Mouse (Mus musculus) CH12.LX (cell line): Measurements from ENCODE around the gene 1700017B05Rik. TPM values are rescaled to one million over a fixed set of nuclear protein-coding genes. Genes with fewer than 3 reads are reported as not detected.
A peak's percentile ranks its signal among the peaks of the same experiment; 100 is the strongest.

Experiments
- DNase-seq: peaks from one replicate; pipeline ENCODE4 v3.0.0-alpha.2; 2013; ENCODE audit errors: extremely low read depth
- H3K27ac ChIP-seq: 2 replicates; pipeline ENCODE4 v1.5.1; 2012; ENCODE audit warnings: low read depth, mild to moderate bottlenecking, control low read depth, moderate library complexity; ENCODE audit not compliant: insufficient read depth
- H3K27me3 ChIP-seq: replicated peaks from 2 replicates; pipeline ENCODE3; 2012; ENCODE audit warnings: inconsistent platforms
- H3K36me3 ChIP-seq, 2 experiments: replicated peaks in 1 of 2; 2 replicates each; pipeline versions ENCODE3 to v1.6.1; 2012; ENCODE audit warnings: inconsistent platforms in 1 of 2, low read length in 1 of 2, mild to moderate bottlenecking in 1 of 2, mixed read lengths in 1 of 2, moderate library complexity in 1 of 2; ENCODE audit not compliant: control insufficient read depth in 1 of 2, insufficient read depth in 1 of 2
- H3K4me1 ChIP-seq, 2 experiments: 2 replicates each; pipeline ENCODE4 v1.6.1; 2012; ENCODE audit warnings: inconsistent platforms in 1 of 2, moderate library complexity in 1 of 2; ENCODE audit not compliant: insufficient read depth in 2 of 2, control insufficient read depth in 1 of 2
- H3K4me2 ChIP-seq: 2 replicates; pipeline ENCODE4 v1.6.1; 2012; ENCODE audit warnings: low read depth, mild to moderate bottlenecking, control low read depth; ENCODE audit not compliant: poor library complexity, insufficient read depth, severe bottlenecking
- H3K4me3 ChIP-seq, 3 experiments: fragments of 150-350 bp in 1 of 3; sonication (generic) in 1 of 3; replicated peaks in 1 of 3; 2 replicates each; pipeline versions ENCODE3 to v1.5.1; 2011 to 2012; ENCODE audit warnings: low read depth in 2 of 3, low read length in 2 of 3, mild to moderate bottlenecking in 2 of 3, moderate library complexity in 2 of 3, control low read depth in 1 of 3, improper control_type of control experiment in 1 of 3, inconsistent platforms in 1 of 3, mixed read lengths in 1 of 3; ENCODE audit not compliant: poor library complexity in 1 of 3
- H3K79me2 ChIP-seq: replicated peaks from 2 replicates; pipeline ENCODE4 v1.6.1; 2012; ENCODE audit warnings: mild to moderate bottlenecking, moderate library complexity; ENCODE audit not compliant: control insufficient read depth, poor library complexity, insufficient read depth, severe bottlenecking; ENCODE audit errors: extremely low read depth
- H3K9ac ChIP-seq: 2 replicates; pipeline ENCODE4 v1.6.1; 2012; ENCODE audit warnings: low read depth, mild to moderate bottlenecking, control low read depth, moderate library complexity; ENCODE audit not compliant: insufficient read depth
- H3K9me3 ChIP-seq: replicated peaks from 2 replicates; pipeline ENCODE3; 2012; ENCODE audit warnings: low read length, inconsistent platforms, mixed read lengths
- BHLHE40 ChIP-seq: IDR thresholded peaks from 2 replicates; pipeline ENCODE4 v1.6.1; 2011; ENCODE audit warnings: mild to moderate bottlenecking, low read depth, low read length, improper control_type of control experiment
- CHD1 ChIP-seq: IDR thresholded peaks from 2 replicates; pipeline ENCODE4 v1.6.1; 2012; ENCODE audit warnings: low read depth, low read length, improper control_type of control experiment, inconsistent platforms
- CHD2 ChIP-seq: IDR thresholded peaks from 2 replicates; pipeline ENCODE4 v1.6.1; 2011; ENCODE audit warnings: low read length, improper control_type of control experiment
- E2F4 ChIP-seq: IDR thresholded peaks from 2 replicates; pipeline ENCODE4 v1.6.1; 2011; ENCODE audit warnings: low read depth, low read length, improper control_type of control experiment; ENCODE audit not compliant: insufficient replicate concordance
- EP300 ChIP-seq: IDR thresholded peaks from 2 replicates; pipeline ENCODE4 v1.6.1; 2011; ENCODE audit warnings: low read length, improper control_type of control experiment
- ETS1 ChIP-seq: conservative IDR thresholded peaks from 2 replicates; pipeline ENCODE4 v1.6.1; 2012; ENCODE audit warnings: low read depth, mild to moderate bottlenecking, inconsistent platforms, low read length, improper control_type of control experiment, moderate library complexity
- GABPA ChIP-seq: IDR thresholded peaks from 2 replicates; pipeline ENCODE4 v1.6.1; 2012; ENCODE audit warnings: low read depth, low read length, improper control_type of control experiment, inconsistent platforms; ENCODE audit not compliant: insufficient replicate concordance
- IRF4 ChIP-seq: IDR thresholded peaks from 2 replicates; pipeline ENCODE4 v1.6.1; 2014; ENCODE audit warnings: low read depth, mild to moderate bottlenecking, inconsistent platforms, low read length, improper control_type of control experiment
- JUN ChIP-seq: IDR thresholded peaks from 2 replicates; pipeline ENCODE4 v1.6.1; 2011; ENCODE audit warnings: low read depth, mild to moderate bottlenecking, low read length, improper control_type of control experiment, moderate library complexity; ENCODE audit not compliant: insufficient read depth
- JUND ChIP-seq: conservative IDR thresholded peaks from 2 replicates; pipeline ENCODE4 v1.6.1; 2011; ENCODE audit warnings: low read depth, low read length, improper control_type of control experiment
- KAT2A ChIP-seq: IDR thresholded peaks from 2 replicates; pipeline ENCODE4 v1.6.1; 2012; ENCODE audit warnings: low read length, improper control_type of control experiment, inconsistent platforms; ENCODE audit not compliant: insufficient replicate concordance
- MAFK ChIP-seq: IDR thresholded peaks from 2 replicates; pipeline ENCODE4 v1.6.1; 2011; ENCODE audit warnings: low read length, improper control_type of control experiment; ENCODE audit not compliant: insufficient replicate concordance
- MAX ChIP-seq: IDR thresholded peaks from 2 replicates; pipeline ENCODE4 v1.6.1; 2011; ENCODE audit warnings: low read length, improper control_type of control experiment
- MAZ ChIP-seq: IDR thresholded peaks from 2 replicates; pipeline ENCODE4 v1.6.1; 2012; ENCODE audit warnings: low read depth, mild to moderate bottlenecking, inconsistent platforms, low read length, improper control_type of control experiment, moderate library complexity
- MEF2A ChIP-seq: IDR thresholded peaks from 2 replicates; pipeline ENCODE4 v1.6.1; 2014; ENCODE audit warnings: low read depth, mild to moderate bottlenecking, inconsistent platforms, low read length, improper control_type of control experiment, borderline replicate concordance
- MYC ChIP-seq: IDR thresholded peaks from 2 replicates; pipeline ENCODE4 v1.6.1; 2011; ENCODE audit warnings: low read depth, mild to moderate bottlenecking, improper control_type of control experiment, low read length
- NELFE ChIP-seq: IDR thresholded peaks from 2 replicates; pipeline ENCODE4 v1.6.1; 2011; ENCODE audit warnings: low read depth, low read length, improper control_type of control experiment
- NRF1 ChIP-seq: IDR thresholded peaks from 2 replicates; pipeline ENCODE4 v1.6.1; 2014; ENCODE audit warnings: low read depth, mild to moderate bottlenecking, inconsistent platforms, low read length, improper control_type of control experiment, moderate library complexity
- PAX5 ChIP-seq: IDR thresholded peaks from 2 replicates; pipeline ENCODE4 v1.6.1; 2012; ENCODE audit warnings: low read length, inconsistent platforms, mixed read lengths
- POLR2A ChIP-seq: IDR thresholded peaks from 2 replicates; pipeline ENCODE4 v1.6.1; 2011; ENCODE audit warnings: low read depth, mild to moderate bottlenecking, improper control_type of control experiment, low read length
- POLR2AphosphoS2 ChIP-seq: IDR thresholded peaks from 2 replicates; pipeline ENCODE4 v1.6.1; 2011; ENCODE audit warnings: low read depth, low read length, improper control_type of control experiment
- RAD21 ChIP-seq: IDR thresholded peaks from 2 replicates; pipeline ENCODE4 v1.6.1; 2011; ENCODE audit warnings: low read depth, mild to moderate bottlenecking, low read length, improper control_type of control experiment, moderate library complexity
- RCOR1 ChIP-seq: conservative IDR thresholded peaks from 2 replicates; pipeline ENCODE4 v1.6.1; 2012; ENCODE audit warnings: low read depth, mild to moderate bottlenecking, inconsistent platforms, low read length, improper control_type of control experiment
- SIN3A ChIP-seq: IDR thresholded peaks from 2 replicates; pipeline ENCODE4 v1.6.1; 2012; ENCODE audit warnings: low read length, improper control_type of control experiment, inconsistent platforms
- SMC3 ChIP-seq: IDR thresholded peaks from 2 replicates; pipeline ENCODE4 v1.6.1; 2011; ENCODE audit warnings: low read depth, low read length, improper control_type of control experiment
- TCF12 ChIP-seq: IDR thresholded peaks from 2 replicates; pipeline ENCODE4 v1.6.1; 2014; ENCODE audit warnings: low read depth, mild to moderate bottlenecking, inconsistent platforms, low read length, improper control_type of control experiment
- UBTF ChIP-seq: IDR thresholded peaks from 2 replicates; pipeline ENCODE4 v1.6.1; 2012; ENCODE audit warnings: low read depth, mild to moderate bottlenecking, inconsistent platforms, low read length, improper control_type of control experiment, moderate library complexity
- USF1 ChIP-seq: IDR thresholded peaks from 2 replicates; pipeline ENCODE4 v1.6.1; 2014; ENCODE audit warnings: low read depth, mild to moderate bottlenecking, inconsistent platforms, low read length, improper control_type of control experiment
- ZC3H11A ChIP-seq: IDR thresholded peaks from 2 replicates; pipeline ENCODE4 v1.6.1; 2012; ENCODE audit warnings: low read depth, mild to moderate bottlenecking, inconsistent platforms, low read length, improper control_type of control experiment
- ZNF384 ChIP-seq: IDR thresholded peaks from 2 replicates; pipeline ENCODE4 v1.6.1; 2012; ENCODE audit warnings: low read depth, low read length, improper control_type of control experiment, inconsistent platforms
- dilution Hi-C: fragments of 300-500 bp; cut with MboI; formaldehyde crosslinking; loops from 2 replicates; pipeline ENCODE4 v1.14.3; 2020; ENCODE audit warnings: low sequenced_read_pairs; ENCODE audit not compliant: extremely low pct_unique_long_range_greater_than_20kb, extremely low pct_ligation_motif_present
- in situ Hi-C: fragments of 300-500 bp; cut with MboI; formaldehyde crosslinking; loops from 3 replicates; pipeline ENCODE4 v1.14.3; 2019; ENCODE audit warnings: low sequenced_read_pairs, low pct_ligation_motif_present, low pct_unique_long_range_greater_than_20kb, mixed read lengths
- polyA plus RNA-seq: library from polyadenylated mRNA; unstranded; fragments of >175 nt; gene quantifications from 2 replicates; pipeline ENCODE4 v1.2.1, GENCODE M21; 2012; ENCODE audit warnings: low read depth; ENCODE audit not compliant: insufficient read length
- total RNA-seq, 2 experiments: library from RNA; depleted of rRNA; stranded (reverse); fragments of 300-350 nt in 1 of 2; fragments of >200 nt in 1 of 2; gene quantifications; 2 replicates each; pipeline ENCODE4 v1.2.3; 2012 to 2014

Gene 1700017B05Rik
- total and polyA plus RNA-seq, 3 experiments, result 26.4 to 56.0 (median 38.6) TPM

DNA sequence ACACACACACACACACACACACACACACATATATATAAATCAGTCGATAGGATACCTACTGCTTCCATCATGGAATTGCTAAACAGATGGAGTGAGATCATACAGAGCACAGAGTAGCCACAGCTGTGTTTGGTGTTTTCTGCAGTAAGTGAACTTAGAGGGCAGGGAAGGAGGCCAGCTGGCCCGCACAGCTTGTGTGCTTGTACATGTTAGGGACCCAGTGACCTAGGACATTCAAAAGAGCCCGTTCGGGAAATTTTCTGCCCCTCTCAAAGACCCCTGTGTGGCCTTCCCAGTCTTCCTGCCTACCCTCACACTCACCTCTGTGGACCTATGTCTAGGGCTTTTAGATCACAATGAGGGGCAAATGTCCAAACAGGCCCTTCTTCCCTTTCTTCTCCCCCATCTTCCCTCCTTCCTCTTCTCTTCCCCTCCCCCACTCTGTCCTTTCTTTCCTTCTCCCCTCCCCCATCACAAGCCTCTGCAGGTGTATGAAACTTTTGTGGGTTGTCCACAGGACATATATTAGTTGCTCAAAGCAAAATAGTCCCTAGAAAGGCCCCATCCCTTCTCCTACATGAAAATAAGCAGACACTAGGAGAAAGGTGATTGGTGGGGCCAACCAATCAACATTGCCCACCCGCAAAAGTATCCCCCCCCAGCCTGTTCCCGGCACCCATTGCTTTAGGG is 11.5 kb upstream of the 1700017B05Rik start (continued):
- TF ChIP-seq UBTF (0 out of 2 replicates have a peak, but pooled peaks have one; percentile 41), BHLHE40 (peak; percentile 88), GABPA (no peak), MEF2A (peak; percentile 93), MAX (peak; percentile 13; the same call in 1 of the 2 replicates), ETS1 (peak; percentile 80), SMC3 (no peak; the same call in none of the 2 replicates), CHD2 (peak; percentile 98), PAX5 (no peak), ZNF384 (no peak), POLR2AphosphoS2 (no peak), MAFK (peak; percentile 88), E2F4 (peak; percentile 50; the same call in 1 of the 2 replicates), USF1 (no peak)

DNA sequence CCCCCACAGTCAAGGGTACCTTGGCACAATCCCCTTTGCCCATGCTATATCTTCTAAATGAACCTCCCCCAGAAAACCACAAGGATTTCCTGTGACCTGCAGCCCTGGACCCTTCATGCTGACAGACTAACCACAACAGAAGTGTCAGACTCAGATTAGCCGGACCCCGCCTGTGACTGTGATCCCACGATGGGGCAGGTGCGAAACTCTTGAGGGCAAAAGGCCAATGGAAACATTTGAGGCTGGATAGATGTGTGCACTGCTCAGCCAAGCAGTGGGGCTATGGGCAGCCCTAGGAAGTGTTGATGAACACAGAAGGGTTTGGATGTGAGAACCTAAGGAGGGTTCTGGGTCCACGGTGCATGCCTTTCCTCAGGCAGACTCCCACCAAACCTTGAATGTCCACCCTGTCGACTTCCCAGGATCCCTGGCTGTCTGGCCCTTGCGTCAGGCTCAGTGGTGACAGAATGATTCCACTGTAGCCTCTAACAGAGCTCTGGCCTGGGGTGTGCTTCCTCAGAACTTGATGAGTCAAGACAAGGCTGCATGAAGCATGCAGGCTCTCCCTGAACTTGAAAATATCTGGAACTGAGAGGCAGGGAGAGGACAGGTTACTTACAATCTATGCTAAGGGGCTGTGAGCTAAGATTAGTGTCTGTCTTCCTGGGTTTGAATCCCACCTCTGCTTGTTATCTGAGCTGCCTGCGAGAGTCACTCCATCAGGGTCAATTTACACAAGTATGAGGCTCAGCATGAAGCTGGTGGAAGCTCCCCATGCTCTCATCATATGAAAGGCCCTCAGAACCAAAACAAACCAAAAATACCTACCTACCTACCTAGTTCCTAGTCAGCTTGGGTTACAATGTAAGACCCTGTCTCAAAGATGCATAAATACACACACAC is 10.7 kb upstream of the 1700017B05Rik start:
- H3K27ac ChIP-seq, result peak overlapping the region; percentile 95
- in situ Hi-C loops (no loop called here), dilution Hi-C loops (no loop called here)
- H3K9ac ChIP-seq, result peak overlapping the region; percentile 23
- H3K9me3 ChIP-seq, result no peaks in the 10 kb centered on the region
- peak overlapping the region; percentile 32 for H3K4me2 ChIP-seq
- H3K4me3 ChIP-seq, result no peak overlapping the region
- TF ChIP-seq MYC (0 out of 2 replicates have a peak, but pooled peaks have one; percentile 19), POLR2A (no peak), RAD21 (peak; percentile 8), MAZ (peak; percentile 89), NRF1 (peak; percentile 22; the same call in 1 of the 2 replicates), JUND (peak; percentile 36; the same call in 1 of the 2 replicates), ZC3H11A (no peak), RCOR1 (peak; percentile 67), MAX (peak; percentile 81), BHLHE40 (peak; percentile 90), EP300 (peak; percentile 83), SIN3A (peak; percentile 71), NELFE (0 out of 2 replicates have a peak, but pooled peaks have one; percentile 48), CHD2 (peak; percentile 86; the same call in 1 of the 2 replicates), CHD1 (peak; percentile 12; the same call in 1 of the 2 replicates), IRF4 (peak; percentile 80), TCF12 (peak; percentile 98), ETS1 (peak; percentile 81), JUN (no peak), MEF2A (peak; percentile 65; the same call in 1 of the 2 replicates), USF1 (no peak), KAT2A (no peak)
- H3K27me3 ChIP-seq, result no peaks in the 10 kb centered on the region
- H3K79me2 ChIP-seq, result no peaks in the 10 kb centered on the region
- H3K4me1 ChIP-seq, result peaks cover 54 to 95% of the 10 kb centered on the region in 2 experiments
- DNase-seq, result peak; percentile 83
- no peaks in the 10 kb centered on the region for H3K36me3 ChIP-seq
